Comparison of ENCODE assay signal across 28 mouse cellular contexts in genomic region chr19:4087090-4087489, GRCm38 (mm10). TPM values are rescaled to one million over a fixed set of nuclear protein-coding genes. Genes with fewer than 3 reads are reported as not detected.
DNase-seq lines count a peak whose midpoint lies in the region; ATAC-seq and TF ChIP-seq lines count a peak whose summit lies in the region.
"Had no signal": no experiment of that assay in that cellular context is flagged by ENCODE, and none has a peak within 500 bp of the region (broad histone marks: within the 10 kb centered on the region; RNA-seq: fewer than 3 reads in every experiment).

No protein-coding gene starts in this region.

- ATAC-seq in heart, embryonic 13.5 days (ENCODE audit: extremely low read depth, insufficient number of reproducible peaks, low FRiP score, low TSS enrichment), result no peak
- ATAC-seq: forebrain, embryonic 14.5 days; hindbrain, postnatal 0 days; intestine, embryonic 16.5 days; liver, postnatal 0 days had no signal

- WGBS in cerebellum, adult 2 months, result 68% methylated on average over 5 of the region's 5 CpGs
- 66% methylated on average over 5 of the region's 5 CpGs for WGBS in heart, embryonic 13.5 days

- H3K4me3 ChIP-seq in cerebellum, adult 2 months (replicated peaks; ENCODE audit: insufficient read depth, low read depth, low read length), result no peak overlapping the region
- H3K4me3 ChIP-seq in heart, embryonic 13.5 days, result no peak overlapping the region
- H3K4me3 ChIP-seq: embryonic facial prominence, embryonic 13.5 days; erythroblast, embryonic 14.5 days; kidney, embryonic 15.5 days; limb, embryonic 12.5 days; neural tube, embryonic 15.5 days had no signal

- DNase-seq in cerebellum, adult 11-12 months, result peak; percentile 23
- DNase-seq in cerebellum, adult 2 months, result no peak
- no peak for DNase-seq in heart, adult 9 months (ENCODE audit: low spot score in 2 of 2)
- DNase-seq in 3134 (ENCODE audit: extremely low read depth, insufficient read length, low spot score), result peak; percentile 75
- DNase-seq in NIH3T3 (ENCODE audit: low read depth), result peak; percentile 93
- DNase-seq in kidney, adult 18-20 months, result no peak
- no peak for DNase-seq in lung, adult 18-20 months
- DNase-seq: adrenal gland, adult 2 months; embryo, embryonic 11 days; kidney, postnatal 36 days; liver, postnatal 0 days; lung, postnatal 10 days; right cerebral cortex, adult 18-20 months had no signal

- no peaks in the 10 kb centered on the region for H3K27me3 ChIP-seq in cerebellum, adult 2 months (ENCODE audit: control insufficient read depth, insufficient read depth, low read length)
- H3K27me3 ChIP-seq in heart, embryonic 13.5 days (replicated peaks), result peaks cover 57% of the 10 kb centered on the region

- no peaks in the 10 kb centered on the region for H3K9me3 ChIP-seq in heart, embryonic 13.5 days
- H3K9me3 ChIP-seq: embryonic facial prominence, embryonic 13.5 days; kidney, embryonic 15.5 days; limb, embryonic 12.5 days; neural tube, embryonic 15.5 days had no signal

- H3K4me2 ChIP-seq in heart, embryonic 13.5 days, result no peak overlapping the region
- H3K4me2 ChIP-seq: embryonic facial prominence, embryonic 13.5 days; kidney, embryonic 15.5 days; limb, embryonic 12.5 days; liver, embryonic 11.5 days; midbrain, embryonic 11.5 days; neural tube, embryonic 15.5 days had no signal

- no peak for TF ChIP-seq CTCF in cerebellum, adult 2 months (IDR thresholded peaks at IDR 0.05; ENCODE audit: borderline replicate concordance, insufficient read depth, low read depth, low read length)

- no peaks in the 10 kb centered on the region for H3K36me3 ChIP-seq in heart, embryonic 13.5 days
- H3K36me3 ChIP-seq: embryonic facial prominence, embryonic 13.5 days; kidney, embryonic 15.5 days; limb, embryonic 12.5 days; neural tube, embryonic 15.5 days had no signal

- TF ChIP-seq POLR2A in cerebellum, adult 2 months (IDR thresholded peaks at IDR 0.05; ENCODE audit: borderline replicate concordance, insufficient read depth, low read length), result no peak

- H3K4me1 ChIP-seq in cerebellum, adult 2 months (ENCODE audit: control insufficient read depth, insufficient read depth, low read length), result peaks cover 30% of the 10 kb centered on the region
- H3K4me1 ChIP-seq in heart, embryonic 13.5 days, result peaks cover 13% of the 10 kb centered on the region
- H3K4me1 ChIP-seq: neural tube, embryonic 15.5 days had no signal

- H3K27ac ChIP-seq in cerebellum, adult 2 months (ENCODE audit: insufficient read depth, low read length), result no peak overlapping the region
- 0 out of 2 replicates have a peak overlapping the region, but pooled peaks have one; percentile 2 for H3K27ac ChIP-seq in heart, embryonic 13.5 days (replicated peaks)
- H3K27ac ChIP-seq: embryonic facial prominence, embryonic 13.5 days; hindbrain, postnatal 0 days; kidney, embryonic 15.5 days; limb, embryonic 12.5 days; neural tube, embryonic 15.5 days had no signal

- H3K9ac ChIP-seq in heart, embryonic 13.5 days, result no peak overlapping the region
- H3K9ac ChIP-seq: embryonic facial prominence, embryonic 13.5 days; kidney, embryonic 15.5 days; limb, embryonic 12.5 days; liver, postnatal 0 days; neural tube, embryonic 15.5 days had no signal

RNA-seq across cellular contexts. Expression of gene Cabp2, which starts 5.7 kb away (rescaled TPM):
- polyA plus RNA-seq in cerebellum, adult 2 months (2012; rRNA removed), result 5.5 and 8.0 TPM in 2 replicates
- not detected in 2 replicates for polyA plus RNA-seq in heart, embryonic 13.5 days (2015; fragmentation: Nextera tagmentation; extraction: Ambion mirVana)
- polyA plus RNA-seq: adrenal gland, adult 2 months; embryonic facial prominence, embryonic 13.5 days; erythroblast, embryonic 14.5 days; forebrain, embryonic 14.5 days; hindbrain, embryonic 11.5 days; hindbrain, postnatal 0 days; limb, embryonic 12.5 days; midbrain, embryonic 11.5 days; midbrain, postnatal 0 days; neural tube, embryonic 15.5 days; small intestine, adult 2 months; urinary bladder, adult 2 months had no signal

RNA-seq across cellular contexts. Expression of gene Cdk2ap2, which starts 9.9 kb away (rescaled TPM):
- polyA plus RNA-seq in cerebellum, adult 2 months (2012; rRNA removed), result 88.7 and 97.0 TPM in 2 replicates
- polyA plus RNA-seq in heart, embryonic 13.5 days (2015; fragmentation: Nextera tagmentation; extraction: Ambion mirVana), result 64.5 and 64.9 TPM in 2 replicates

RNA-seq across cellular contexts. Expression of gene Pitpnm1, which starts 12.7 kb away (rescaled TPM):
- 568 and 602 TPM in 2 replicates for polyA plus RNA-seq in cerebellum, adult 2 months (2012; rRNA removed)
- polyA plus RNA-seq in heart, embryonic 13.5 days (2015; fragmentation: Nextera tagmentation; extraction: Ambion mirVana), result 18.2 and 21.8 TPM in 2 replicates

RNA-seq across cellular contexts. Expression of gene Gstp3, which starts 27.7 kb away (rescaled TPM):
- not detected in 2 replicates for polyA plus RNA-seq in cerebellum, adult 2 months (2012; rRNA removed)
- polyA plus RNA-seq in heart, embryonic 13.5 days (2015; fragmentation: Nextera tagmentation; extraction: Ambion mirVana), result 0.29 and 0.61 TPM in 2 replicates
- polyA plus RNA-seq: forebrain, embryonic 14.5 days; hindbrain, embryonic 11.5 days; hindbrain, postnatal 0 days; limb, embryonic 12.5 days; midbrain, embryonic 11.5 days; midbrain, postnatal 0 days; neural tube, embryonic 15.5 days had no signal

RNA-seq across cellular contexts. Expression of gene Aip, which starts 38.6 kb away (rescaled TPM):
- 207 and 209 TPM in 2 replicates for polyA plus RNA-seq in cerebellum, adult 2 months (2012; rRNA removed)
- polyA plus RNA-seq in heart, embryonic 13.5 days (2015; fragmentation: Nextera tagmentation; extraction: Ambion mirVana), result 84.3 and 96.3 TPM in 2 replicates

Comparison
In these comparisons a context has a peak if more than half of its experiments do, and no peak if none do; other contexts are left out.
1. DNase-seq: peak in cerebellum, adult 11-12 months (single experiment), 3134 (single experiment) and NIH3T3 (single experiment); none in cerebellum, adult 2 months (0 of 2), heart, adult 9 months (0 of 2), kidney, adult 18-20 months (single experiment) and lung, adult 18-20 months (0 of 2).
2. RNA of gene Pitpnm1, which starts 12.7 kb away (polyA plus RNA-seq): 568 to 602 TPM in cerebellum, adult 2 months; 18.2 to 21.8 TPM in heart, embryonic 13.5 days; every median in the first group is over 10 times any median in the second.